25 mouse cellular contexts compared by ENCODE assay signal in the genomic region with DNA sequence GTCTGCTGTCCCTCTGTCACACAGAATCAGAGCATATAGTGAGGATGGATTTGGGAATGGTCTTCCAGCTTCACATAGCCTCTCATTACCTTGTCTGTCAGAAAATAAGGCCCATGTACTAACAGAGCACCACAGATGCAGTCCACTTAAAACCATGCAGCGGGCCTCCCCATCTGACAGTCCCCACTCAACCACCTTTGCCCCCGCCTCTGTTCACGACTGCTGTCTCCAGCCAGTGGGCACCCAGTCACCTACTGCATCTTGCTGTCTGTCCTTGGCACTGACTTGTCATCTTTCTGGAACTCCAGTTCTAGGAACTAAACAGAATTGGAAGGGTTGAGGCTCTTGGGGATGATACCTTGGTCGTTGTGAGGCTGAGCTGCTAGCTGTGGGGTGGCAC. TPM values are rescaled to one million over a fixed set of nuclear protein-coding genes. Genes with fewer than 3 reads are reported as not detected.
"Had no signal": no experiment of that assay in that cellular context is flagged by ENCODE, and none has a peak within 500 bp of the region (broad histone marks: within the 10 kb centered on the region; RNA-seq: fewer than 3 reads in every experiment).

No protein-coding gene starts in this region.

- H3K4me2 ChIP-seq: heart, embryonic 13.5 days; heart, embryonic 15.5 days; hindbrain, embryonic 15.5 days; kidney, embryonic 15.5 days; limb, embryonic 13.5 days; limb, embryonic 15.5 days had no signal

- H3K9ac ChIP-seq: forebrain, postnatal 0 days; heart, embryonic 13.5 days; heart, embryonic 15.5 days; hindbrain, embryonic 15.5 days; kidney, embryonic 15.5 days; limb, embryonic 13.5 days; limb, embryonic 15.5 days had no signal

- H3K27ac ChIP-seq: heart, embryonic 10.5 days; heart, embryonic 13.5 days; heart, embryonic 15.5 days; hindbrain, embryonic 15.5 days; hindbrain, postnatal 0 days; kidney, embryonic 15.5 days; kidney, postnatal 0 days; limb, embryonic 13.5 days; limb, embryonic 15.5 days had no signal

- DNase-seq: forebrain, postnatal 0 days; gastrocnemius, postnatal 14 days; gastrocnemius, postnatal 36 days; heart, adult 18-20 months; heart, postnatal 14 days; heart, postnatal 36 days; kidney, adult 11 months; kidney, adult 2 months; kidney, adult 9 months; kidney, postnatal 14 days; kidney, postnatal 36 days; layer of hippocampus, adult 9-11 months; layer of hippocampus, postnatal 36 days; left cerebral cortex, postnatal 4 days had no signal

- H3K27me3 ChIP-seq: heart, embryonic 13.5 days; heart, embryonic 15.5 days; hindbrain, embryonic 15.5 days; kidney, embryonic 15.5 days; limb, embryonic 13.5 days; limb, embryonic 15.5 days had no signal

- ATAC-seq: forebrain, postnatal 0 days; hindbrain, postnatal 0 days; intestine, embryonic 16.5 days had no signal

- H3K4me3 ChIP-seq: heart, embryonic 10.5 days; heart, embryonic 13.5 days; heart, embryonic 15.5 days; hindbrain, embryonic 15.5 days; kidney, embryonic 15.5 days; limb, embryonic 13.5 days; limb, embryonic 15.5 days had no signal

- H3K9me3 ChIP-seq: heart, embryonic 10.5 days; heart, embryonic 13.5 days; heart, embryonic 15.5 days; hindbrain, embryonic 15.5 days; kidney, embryonic 15.5 days; limb, embryonic 13.5 days; limb, embryonic 15.5 days had no signal

RNA-seq across cellular contexts. Expression of gene Gm20219, which starts 34.7 kb away (rescaled TPM):
- total RNA-seq: liver, adult 2 months had no signal
